Mouse (Mus musculus) CH12.LX (cell line): ENCODE data around the gene Kcna3. TPM values are rescaled to one million over a fixed set of nuclear protein-coding genes. Genes with fewer than 3 reads are reported as not detected.
A peak's percentile ranks its signal among the peaks of the same experiment; 100 is the strongest.

Experiments used
- DNase-seq: peaks from one replicate; pipeline ENCODE4 v3.0.0-alpha.2; 2013; ENCODE audit errors: extremely low read depth
- H3K27ac ChIP-seq: 2 replicates; pipeline ENCODE4 v1.5.1; 2012; ENCODE audit warnings: low read depth, mild to moderate bottlenecking, control low read depth, moderate library complexity; ENCODE audit not compliant: insufficient read depth
- H3K27me3 ChIP-seq: replicated peaks from 2 replicates; pipeline ENCODE3; 2012; ENCODE audit warnings: inconsistent platforms
- H3K36me3 ChIP-seq, 2 experiments: replicated peaks in 1 of 2; 2 replicates each; pipeline versions ENCODE3 to v1.6.1; 2012; ENCODE audit warnings: inconsistent platforms in 1 of 2, low read length in 1 of 2, mild to moderate bottlenecking in 1 of 2, mixed read lengths in 1 of 2, moderate library complexity in 1 of 2; ENCODE audit not compliant: control insufficient read depth in 1 of 2, insufficient read depth in 1 of 2
- H3K4me1 ChIP-seq, 2 experiments: 2 replicates each; pipeline ENCODE4 v1.6.1; 2012; ENCODE audit warnings: inconsistent platforms in 1 of 2, moderate library complexity in 1 of 2; ENCODE audit not compliant: insufficient read depth in 2 of 2, control insufficient read depth in 1 of 2
- H3K4me2 ChIP-seq: 2 replicates; pipeline ENCODE4 v1.6.1; 2012; ENCODE audit warnings: low read depth, mild to moderate bottlenecking, control low read depth; ENCODE audit not compliant: poor library complexity, insufficient read depth, severe bottlenecking
- H3K4me3 ChIP-seq, 3 experiments: fragments of 150-350 bp in 1 of 3; sonication (generic) in 1 of 3; replicated peaks in 1 of 3; 2 replicates each; pipeline versions ENCODE3 to v1.5.1; 2011 to 2012; ENCODE audit warnings: low read depth in 2 of 3, low read length in 2 of 3, mild to moderate bottlenecking in 2 of 3, moderate library complexity in 2 of 3, control low read depth in 1 of 3, improper control_type of control experiment in 1 of 3, inconsistent platforms in 1 of 3, mixed read lengths in 1 of 3; ENCODE audit not compliant: poor library complexity in 1 of 3
- H3K79me2 ChIP-seq: replicated peaks from 2 replicates; pipeline ENCODE4 v1.6.1; 2012; ENCODE audit warnings: mild to moderate bottlenecking, moderate library complexity; ENCODE audit not compliant: control insufficient read depth, poor library complexity, insufficient read depth, severe bottlenecking; ENCODE audit errors: extremely low read depth
- H3K9ac ChIP-seq: 2 replicates; pipeline ENCODE4 v1.6.1; 2012; ENCODE audit warnings: low read depth, mild to moderate bottlenecking, control low read depth, moderate library complexity; ENCODE audit not compliant: insufficient read depth
- H3K9me3 ChIP-seq: replicated peaks from 2 replicates; pipeline ENCODE3; 2012; ENCODE audit warnings: low read length, inconsistent platforms, mixed read lengths
- BHLHE40 ChIP-seq: IDR thresholded peaks from 2 replicates; pipeline ENCODE4 v1.6.1; 2011; ENCODE audit warnings: mild to moderate bottlenecking, low read depth, low read length, improper control_type of control experiment
- CTCF ChIP-seq, 2 experiments: IDR thresholded peaks in 1 of 2; conservative IDR thresholded peaks in 1 of 2; 2 replicates each; pipeline ENCODE4 v1.5.1; 2011 to 2012; ENCODE audit warnings: low read depth in 2 of 2, low read length in 2 of 2, improper control_type of control experiment in 1 of 2, inconsistent platforms in 1 of 2, mild to moderate bottlenecking in 1 of 2, moderate library complexity in 1 of 2
- EP300 ChIP-seq: IDR thresholded peaks from 2 replicates; pipeline ENCODE4 v1.6.1; 2011; ENCODE audit warnings: low read length, improper control_type of control experiment
- ETS1 ChIP-seq: conservative IDR thresholded peaks from 2 replicates; pipeline ENCODE4 v1.6.1; 2012; ENCODE audit warnings: low read depth, mild to moderate bottlenecking, inconsistent platforms, low read length, improper control_type of control experiment, moderate library complexity
- IRF4 ChIP-seq: IDR thresholded peaks from 2 replicates; pipeline ENCODE4 v1.6.1; 2014; ENCODE audit warnings: low read depth, mild to moderate bottlenecking, inconsistent platforms, low read length, improper control_type of control experiment
- MAZ ChIP-seq: IDR thresholded peaks from 2 replicates; pipeline ENCODE4 v1.6.1; 2012; ENCODE audit warnings: low read depth, mild to moderate bottlenecking, inconsistent platforms, low read length, improper control_type of control experiment, moderate library complexity
- NELFE ChIP-seq: IDR thresholded peaks from 2 replicates; pipeline ENCODE4 v1.6.1; 2011; ENCODE audit warnings: low read depth, low read length, improper control_type of control experiment
- RAD21 ChIP-seq: IDR thresholded peaks from 2 replicates; pipeline ENCODE4 v1.6.1; 2011; ENCODE audit warnings: low read depth, mild to moderate bottlenecking, low read length, improper control_type of control experiment, moderate library complexity
- RCOR1 ChIP-seq: conservative IDR thresholded peaks from 2 replicates; pipeline ENCODE4 v1.6.1; 2012; ENCODE audit warnings: low read depth, mild to moderate bottlenecking, inconsistent platforms, low read length, improper control_type of control experiment
- SMC3 ChIP-seq: IDR thresholded peaks from 2 replicates; pipeline ENCODE4 v1.6.1; 2011; ENCODE audit warnings: low read depth, low read length, improper control_type of control experiment
- TBP ChIP-seq: conservative IDR thresholded peaks from 2 replicates; pipeline ENCODE4 v1.6.1; 2011; ENCODE audit warnings: low read depth, low read length, improper control_type of control experiment
- TCF12 ChIP-seq: IDR thresholded peaks from 2 replicates; pipeline ENCODE4 v1.6.1; 2014; ENCODE audit warnings: low read depth, mild to moderate bottlenecking, inconsistent platforms, low read length, improper control_type of control experiment
- USF2 ChIP-seq: conservative IDR thresholded peaks from 2 replicates; pipeline ENCODE4 v1.6.1; 2011; ENCODE audit warnings: low read depth, low read length, improper control_type of control experiment
- ZC3H11A ChIP-seq: IDR thresholded peaks from 2 replicates; pipeline ENCODE4 v1.6.1; 2012; ENCODE audit warnings: low read depth, mild to moderate bottlenecking, inconsistent platforms, low read length, improper control_type of control experiment
- ZNF384 ChIP-seq: IDR thresholded peaks from 2 replicates; pipeline ENCODE4 v1.6.1; 2012; ENCODE audit warnings: low read depth, low read length, improper control_type of control experiment, inconsistent platforms
- dilution Hi-C: fragments of 300-500 bp; cut with MboI; formaldehyde crosslinking; loops from 2 replicates; pipeline ENCODE4 v1.14.3; 2020; ENCODE audit warnings: low sequenced_read_pairs; ENCODE audit not compliant: extremely low pct_unique_long_range_greater_than_20kb, extremely low pct_ligation_motif_present
- in situ Hi-C: fragments of 300-500 bp; cut with MboI; formaldehyde crosslinking; loops from 3 replicates; pipeline ENCODE4 v1.14.3; 2019; ENCODE audit warnings: low sequenced_read_pairs, low pct_ligation_motif_present, low pct_unique_long_range_greater_than_20kb, mixed read lengths
- polyA plus RNA-seq: library from polyadenylated mRNA; unstranded; fragments of >175 nt; gene quantifications from 2 replicates; pipeline ENCODE4 v1.2.1, GENCODE M21; 2012; ENCODE audit warnings: low read depth; ENCODE audit not compliant: insufficient read length
- total RNA-seq, 2 experiments: library from RNA; depleted of rRNA; stranded (reverse); fragments of 300-350 nt in 1 of 2; fragments of >200 nt in 1 of 2; gene quantifications; 2 replicates each; pipeline ENCODE4 v1.2.3; 2012 to 2014

Kcna3 gene
- total and polyA plus RNA-seq, 3 experiments = 0.85 TPM; not detected in 2

GRCm38 (mm10) chr3:107073863-107074262 is 37.9 kb downstream of the Kcna3 start:
- in situ Hi-C loops = no loop called here
- H3K4me3 ChIP-seq = no peak overlapping the region
- peak in 1 of 2 experiments; percentile 85; a peak in 2 of 4 replicates for TF ChIP-seq CTCF (conservative IDR thresholded peaks at IDR 0.05 in 1 of 2, IDR thresholded peaks at IDR 0.05 in 1 of 2; ENCODE audit: low read depth in 2 of 2, low read length in 2 of 2)
- TF ChIP-seq BHLHE40 = no peak
- no peak for TF ChIP-seq IRF4
- no peak for TF ChIP-seq RCOR1
- TF ChIP-seq USF2 = no peak
- 0 out of 2 replicates have a peak, but pooled peaks have one; percentile 6 for TF ChIP-seq ZC3H11A
- 0 out of 2 replicates have a peak, but pooled peaks have one; percentile 4 for TF ChIP-seq ZNF384
- TF ChIP-seq SMC3 = peak; percentile 85
- no peak for TF ChIP-seq EP300
- no peak for TF ChIP-seq TCF12
- TF ChIP-seq NELFE = no peak
- TF ChIP-seq RAD21 = peak; percentile 75
- no peaks in the 10 kb centered on the region for H3K79me2 ChIP-seq
- H3K9ac ChIP-seq = no peak overlapping the region
- H3K4me2 ChIP-seq = no peak overlapping the region
- dilution Hi-C loops = no loop called here
- no peak overlapping the region for H3K27ac ChIP-seq
- no peaks in the 10 kb centered on the region for H3K27me3 ChIP-seq
- H3K9me3 ChIP-seq = no peaks in the 10 kb centered on the region
- H3K4me1 ChIP-seq = peaks cover 32 to 48% of the 10 kb centered on the region in 2 experiments
- H3K36me3 ChIP-seq = no peaks in the 10 kb centered on the region
- no peak for DNase-seq

GRCm38 (mm10) chr3:107075705-107076104 is 39.7 kb downstream of the Kcna3 start:
- Histone ChIP-seq H3K79me2 (no peaks in the 10 kb centered on the region), H3K9ac (no peak overlapping the region), H3K4me3 (peak overlapping the region in 1 of 3 experiments; percentile 35), H3K27ac (peak overlapping the region; percentile 94), H3K36me3 (no peaks in the 10 kb centered on the region), H3K4me1 (peaks cover 32 to 52% of the 10 kb centered on the region in 2 experiments), H3K27me3 (no peaks in the 10 kb centered on the region), H3K9me3 (no peaks in the 10 kb centered on the region)
- in situ Hi-C loops (no loop called here), dilution Hi-C loops (no loop called here)
- no peak for DNase-seq
- TF ChIP-seq TBP (0 out of 2 replicates have a peak, but pooled peaks have one; percentile 31), EP300 (peak; percentile 66), ETS1 (0 out of 2 replicates have a peak, but pooled peaks have one; percentile 12), MAZ (no peak), RCOR1 (peak; percentile 34; the same call in 1 of the 2 replicates)
- TF ChIP-seq, all 38 proteins: peak for 4
- peak overlapping the region; percentile 81 for H3K4me2 ChIP-seq
